12 mouse cellular contexts compared by ENCODE assay signal in the genomic region with DNA sequence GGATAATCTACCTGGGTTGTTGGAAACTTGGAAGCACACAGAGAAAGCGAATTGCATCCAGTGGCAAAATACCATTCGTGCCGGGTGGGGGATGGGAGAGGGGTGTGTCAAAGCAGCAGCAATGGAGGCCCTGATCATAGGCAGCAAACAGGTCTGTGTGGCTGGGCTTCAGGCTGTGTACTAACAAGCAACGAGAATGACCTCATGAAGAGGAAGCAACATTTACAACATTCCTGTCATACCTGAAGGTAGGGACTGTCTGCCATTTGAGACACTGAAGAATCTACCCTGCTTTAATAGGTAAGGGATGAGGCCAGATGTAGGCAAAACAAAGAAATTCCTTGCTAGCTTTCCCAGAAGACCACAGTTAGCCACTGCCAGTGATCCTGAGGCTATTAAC.
"Had no signal": no experiment of that assay in that cellular context is flagged by ENCODE, and none has a peak within 500 bp of the region (broad histone marks: within the 10 kb centered on the region; RNA-seq: fewer than 3 reads in every experiment).

No protein-coding gene starts in this region.

- H3K4me2 ChIP-seq: limb, embryonic 12.5 days; liver, embryonic 13.5 days; lung, embryonic 15.5 days; midbrain, embryonic 12.5 days; stomach, embryonic 15.5 days had no signal

- H3K27ac ChIP-seq: limb, embryonic 12.5 days; liver, embryonic 13.5 days; lung, embryonic 15.5 days; midbrain, embryonic 12.5 days; stomach, embryonic 15.5 days had no signal

- H3K9ac ChIP-seq: limb, embryonic 12.5 days; liver, embryonic 13.5 days; liver, postnatal 0 days; lung, embryonic 15.5 days; midbrain, embryonic 12.5 days; stomach, embryonic 15.5 days had no signal

- DNase-seq: kidney, postnatal 36 days; liver; liver, embryonic 13.5 days; liver, postnatal 0 days; right cerebral cortex, postnatal 14 days; thymus, adult 2 months; thymus, postnatal 36 days had no signal

- H3K27me3 ChIP-seq: limb, embryonic 12.5 days; liver, embryonic 13.5 days; lung, embryonic 15.5 days; midbrain, embryonic 12.5 days; stomach, embryonic 15.5 days had no signal

- H3K4me1 ChIP-seq: liver, embryonic 13.5 days had no signal

- ATAC-seq: liver, postnatal 0 days had no signal

- H3K36me3 ChIP-seq: limb, embryonic 12.5 days; liver, embryonic 13.5 days; lung, embryonic 15.5 days; midbrain, embryonic 12.5 days; stomach, embryonic 15.5 days had no signal

- H3K4me3 ChIP-seq: layer of hippocampus, adult 2 months; limb, embryonic 12.5 days; liver, embryonic 13.5 days; lung, embryonic 15.5 days; midbrain, embryonic 12.5 days; stomach, embryonic 15.5 days had no signal

- H3K9me3 ChIP-seq: limb, embryonic 12.5 days; liver, embryonic 13.5 days; lung, embryonic 15.5 days; midbrain, embryonic 12.5 days; stomach, embryonic 15.5 days had no signal
